Mouse (Mus musculus) megakaryocyte-erythroid progenitor cell, adult 5-6 weeks (primary cell): Measurements from ENCODE around the gene Polr3k. TPM values are rescaled to one million over a fixed set of nuclear protein-coding genes. Genes with fewer than 3 reads are reported as not detected.

Experiments
- ATAC-seq: replicated peaks from 2 replicates; pipeline ENCODE4 v1.8.0; 2016; ENCODE audit warnings: mild to moderate bottlenecking, inconsistent platforms; ENCODE audit not compliant: severe bottlenecking, poor library complexity, low FRiP score, low TSS enrichment
- total RNA-seq, 2 experiments: library from RNA; stranded (forward) in 1 of 2; stranded (reverse) in 1 of 2; fragments of 200-1000, 215-1000 nt in 1 of 2; fragments of >200 nt in 1 of 2; fragmentation: Nextera tagmentation in 1 of 2; gene quantifications; 2 replicates each; pipeline ENCODE4 v1.2.3; 2014 to 2017

Polr3k gene
- total RNA-seq (2014; fragmentation: Nextera tagmentation) (31.7 TPM in 2 replicates), total RNA-seq (2017) (37.6 and 39.4 TPM in 2 replicates)

- ATAC-seq = peak; percentile 99
Observed at GRCm38 (mm10) chr2:181863791-181864535, at the start of gene Polr3k. Gene Polr3k, plus strand, starts transcription at chr2:181864337.

GRCm38 (mm10) chr2:181829032-181829650 is 35.0 kb upstream of the Polr3k start:
- ATAC-seq = peak; percentile 66

GRCm38 (mm10) chr2:181832745-181833144 is 31.4 kb upstream of the Polr3k start:
- no peak for ATAC-seq

- peak; percentile 91 for ATAC-seq
Observed at GRCm38 (mm10) chr2:181837372-181838292, 26.5 kb upstream of the Polr3k start, which contains the start of gene Pcmtd2. Gene Pcmtd2, plus strand, starts transcription at chr2:181837854.

GRCm38 (mm10) chr2:181838293-181838680 is 25.9 kb upstream of the Polr3k start:
- ATAC-seq = peak; percentile 20; the same call in 1 of the 2 replicates

- no peak for ATAC-seq
Observed at GRCm38 (mm10) chr2:181845709-181846394, 18.3 kb upstream of the Polr3k start.

GRCm38 (mm10) chr2:181864536-181864860 is 361 bp downstream of the Polr3k start:
- no peak for ATAC-seq

GRCm38 (mm10) chr2:181866931-181867330 is 2.8 kb downstream of the Polr3k start:
- ATAC-seq = no peak

- no peak for ATAC-seq
Observed at GRCm38 (mm10) chr2:181871039-181871438, 6.9 kb downstream of the Polr3k start.

GRCm38 (mm10) chr2:181878903-181879302 is 14.8 kb downstream of the Polr3k start:
- ATAC-seq = no peak

GRCm38 (mm10) chr2:181883022-181883749 is 19.0 kb downstream of the Polr3k start:
- no peak for ATAC-seq

GRCm38 (mm10) chr2:181917861-181918260 is 53.7 kb downstream of the Polr3k start:
- no peak for ATAC-seq

GRCm38 (mm10) chr2:181918501-181918900 is 54.4 kb downstream of the Polr3k start:
- ATAC-seq = peak; percentile 98

Other genes with a start within 250 kb of the Polr3k start
- not detected in 2 replicates for gene Gm29797, start 207.3 kb upstream of the Polr3k start, total RNA-seq (2014; fragmentation: Nextera tagmentation)
- gene Gm29797, start 207.3 kb upstream of the Polr3k start, total RNA-seq (2017) = not detected in 2 replicates
- gene Sox18, start 192.7 kb upstream of the Polr3k start, total RNA-seq (2014; fragmentation: Nextera tagmentation) = not detected in 2 replicates
- not detected in 2 replicates for gene Sox18, start 192.7 kb upstream of the Polr3k start, total RNA-seq (2017)
- 8.2 and 9.0 TPM in 2 replicates for gene Tcea2, start 184.0 kb upstream of the Polr3k start, total RNA-seq (2014; fragmentation: Nextera tagmentation)
- 3.4 and 4.5 TPM in 2 replicates for gene Tcea2, start 184.0 kb upstream of the Polr3k start, total RNA-seq (2017)
- 55.6 and 78.0 TPM in 2 replicates for gene Rgs19, start 170.4 kb upstream of the Polr3k start, total RNA-seq (2014; fragmentation: Nextera tagmentation)
- gene Rgs19, start 170.4 kb upstream of the Polr3k start, total RNA-seq (2017) = 20.5 and 23.7 TPM in 2 replicates
- not detected in 2 replicates for gene Lkaaear1, start 165.9 kb upstream of the Polr3k start, total RNA-seq (2014; fragmentation: Nextera tagmentation)
- gene Lkaaear1, start 165.9 kb upstream of the Polr3k start, total RNA-seq (2017) = not detected in 2 replicates
- gene Oprl1, start 149.3 kb upstream of the Polr3k start, total RNA-seq (2014; fragmentation: Nextera tagmentation) = 0.90 TPM in 1 of 2 replicates, not detected in the other
- gene Oprl1, start 149.3 kb upstream of the Polr3k start, total RNA-seq (2017) = not detected in 2 replicates
- not detected in 2 replicates for gene Myt1, start 101.0 kb upstream of the Polr3k start, total RNA-seq (2014; fragmentation: Nextera tagmentation)
- not detected in 2 replicates for gene Myt1, start 101.0 kb upstream of the Polr3k start, total RNA-seq (2017)
- gene Pcmtd2, start 26.5 kb upstream of the Polr3k start, total RNA-seq (2014; fragmentation: Nextera tagmentation) = 19.3 and 40.0 TPM in 2 replicates
- gene Pcmtd2, start 26.5 kb upstream of the Polr3k start, total RNA-seq (2017) = 29.8 and 33.1 TPM in 2 replicates
- not detected in 2 replicates for gene Gm14496, start 126.8 kb downstream of the Polr3k start, total RNA-seq (2014; fragmentation: Nextera tagmentation)
- gene Gm14496, start 126.8 kb downstream of the Polr3k start, total RNA-seq (2017) = not detected in 2 replicates